Mouse (Mus musculus) embryonic fibroblast, embryonic 13.5 days (primary cell): Measurements from ENCODE around the gene Lif. TPM values are rescaled to one million over a fixed set of nuclear protein-coding genes. Genes with fewer than 3 reads are reported as not detected.

Source experiments
- H3K27ac ChIP-seq: 2 replicates; pipeline ENCODE4 v1.5.1; 2012; ENCODE audit warnings: low read length, control low read depth, inconsistent platforms; ENCODE audit not compliant: insufficient read depth
- H3K4me1 ChIP-seq: 2 replicates; pipeline ENCODE4 v1.6.1; 2011; ENCODE audit warnings: low read length; ENCODE audit not compliant: control insufficient read depth, insufficient read depth
- H3K4me3 ChIP-seq: 2 replicates; pipeline ENCODE4 v1.5.1; 2011; ENCODE audit warnings: mild to moderate bottlenecking, control low read depth, low read length; ENCODE audit not compliant: insufficient read depth
- CTCF ChIP-seq: IDR thresholded peaks from 2 replicates; pipeline ENCODE4 v1.5.1; 2011; ENCODE audit warnings: mild to moderate bottlenecking, control low read depth, low read length, moderate library complexity, borderline replicate concordance; ENCODE audit not compliant: insufficient read depth
- POLR2A ChIP-seq: IDR thresholded peaks from 2 replicates; pipeline ENCODE4 v1.6.1; 2011; ENCODE audit warnings: low read depth, mild to moderate bottlenecking, control low read depth, low read length, moderate library complexity
- polyA plus RNA-seq: library from polyadenylated mRNA; stranded (reverse); fragments of >200 nt; gene quantifications from 2 replicates; pipeline ENCODE4 v1.2.4, GENCODE M21; 2011; ENCODE audit warnings: low read depth; ENCODE audit not compliant: missing spikeins, insufficient read length

The Lif gene
- polyA plus RNA-seq, 1 experiment: 17.0 TPM

- H3K27ac ChIP-seq: no peak overlapping the region
- no peak overlapping the region for H3K4me3 ChIP-seq
- no peaks in the 10 kb centered on the region for H3K4me1 ChIP-seq
- TF ChIP-seq POLR2A: no peak
- no peak for TF ChIP-seq CTCF
Measured at GRCm38 (mm10) chr11:4231435-4231834, 25.9 kb upstream of the Lif start.

- no peak overlapping the region for H3K4me3 ChIP-seq
- no peak overlapping the region for H3K27ac ChIP-seq
- TF ChIP-seq POLR2A (no peak), CTCF (no peak)
- H3K4me1 ChIP-seq: no peaks in the 10 kb centered on the region
Measured at GRCm38 (mm10) chr11:4232644-4233043, 24.7 kb upstream of the Lif start.

- Histone ChIP-seq H3K27ac (no peak overlapping the region), H3K4me3 (no peak overlapping the region), H3K4me1 (no peaks in the 10 kb centered on the region)
- no peak for TF ChIP-seq POLR2A
- no peak for TF ChIP-seq CTCF
Measured at GRCm38 (mm10) chr11:4235052-4235655, 22.2 kb upstream of the Lif start.

- H3K4me1 ChIP-seq: no peaks in the 10 kb centered on the region
- H3K27ac ChIP-seq: no peak within 1 kb of the TSS
- no peak for TF ChIP-seq POLR2A
- no peak for TF ChIP-seq CTCF
- H3K4me3 ChIP-seq: no peak within 1 kb of the TSS
Measured at GRCm38 (mm10) chr11:4235665-4236545, 21.5 kb upstream of the Lif start, which contains the start of gene Osm. Gene Osm (plus strand): TSS chr11:4236420.

- H3K4me1 ChIP-seq: no peaks in the 10 kb centered on the region
- H3K4me3 ChIP-seq: no peak overlapping the region
- no peak overlapping the region for H3K27ac ChIP-seq
- TF ChIP-seq POLR2A (no peak), CTCF (no peak)
Measured at GRCm38 (mm10) chr11:4236546-4237067, 20.8 kb upstream of the Lif start.

GRCm38 (mm10) chr11:4237389-4237912, 19.9 kb upstream of the Lif start:
- no peak overlapping the region for H3K27ac ChIP-seq
- H3K4me1 ChIP-seq: no peaks in the 10 kb centered on the region
- TF ChIP-seq CTCF (no peak), POLR2A (no peak)
- H3K4me3 ChIP-seq: no peak overlapping the region

GRCm38 (mm10) chr11:4238167-4238566, 19.2 kb upstream of the Lif start:
- H3K27ac ChIP-seq: no peak overlapping the region
- H3K4me3 ChIP-seq: no peak overlapping the region
- no peaks in the 10 kb centered on the region for H3K4me1 ChIP-seq
- TF ChIP-seq CTCF (no peak), POLR2A (no peak)

- TF ChIP-seq POLR2A (no peak), CTCF (no peak)
- Histone ChIP-seq H3K4me3 (no peak overlapping the region), H3K27ac (no peak overlapping the region), H3K4me1 (no peaks in the 10 kb centered on the region)
Measured at GRCm38 (mm10) chr11:4239691-4240090, 17.7 kb upstream of the Lif start.

- H3K27ac ChIP-seq: no peak overlapping the region
- no peaks in the 10 kb centered on the region for H3K4me1 ChIP-seq
- TF ChIP-seq CTCF: no peak
- TF ChIP-seq POLR2A: no peak
- no peak overlapping the region for H3K4me3 ChIP-seq
Measured at GRCm38 (mm10) chr11:4240151-4240550, 17.2 kb upstream of the Lif start.
